Mouse (Mus musculus): ENCODE results near the gene Tyk2.

Tyk2 gene

GRCm38 (mm10) chr9:21161209-21161909, 30.3 kb upstream of the Tyk2 start:
- no peak for TF ChIP-seq GATA4 (IDR thresholded peaks at IDR 0.05; ENCODE audit: insufficient replicate concordance, low read length)

GRCm38 (mm10) chr9:21154787-21155186, 23.7 kb upstream of the Tyk2 start:
- TF ChIP-seq GATA4 (IDR thresholded peaks at IDR 0.05; ENCODE audit: insufficient replicate concordance, low read length) = no peak

DNA sequence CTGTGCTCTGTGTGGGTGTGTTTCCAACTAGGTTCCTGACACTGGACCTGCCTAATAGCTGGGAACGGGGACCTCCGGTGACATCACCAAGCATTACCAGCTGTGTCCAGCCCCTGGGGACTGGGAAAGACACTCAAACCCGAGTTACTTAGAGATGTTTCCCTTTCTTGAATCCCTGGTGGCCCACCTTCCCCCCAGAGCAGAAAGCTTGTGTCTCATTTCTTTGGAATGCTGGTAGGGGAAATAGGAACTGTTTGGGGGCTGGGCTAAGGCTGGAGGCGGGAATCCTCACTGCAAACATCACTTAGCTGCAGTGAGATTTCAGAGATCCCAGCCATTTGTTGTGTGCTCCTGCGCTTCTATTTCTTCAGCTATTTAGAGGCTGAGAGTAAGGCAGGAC, 22.8 kb upstream of the Tyk2 start:
- TF ChIP-seq GATA4 (IDR thresholded peaks at IDR 0.05; ENCODE audit: insufficient replicate concordance, low read length) = no peak

- TF ChIP-seq GATA4 (IDR thresholded peaks at IDR 0.05; ENCODE audit: insufficient replicate concordance, low read length) = no peak
These were observed 22.3 kb upstream of the Tyk2 start for GRCm38 (mm10) chr9:21153331-21153730.

- no peak for TF ChIP-seq GATA4 (IDR thresholded peaks at IDR 0.05; ENCODE audit: insufficient replicate concordance, low read length)
These were observed 21.7 kb upstream of the Tyk2 start for GRCm38 (mm10) chr9:21152715-21153114.

DNA sequence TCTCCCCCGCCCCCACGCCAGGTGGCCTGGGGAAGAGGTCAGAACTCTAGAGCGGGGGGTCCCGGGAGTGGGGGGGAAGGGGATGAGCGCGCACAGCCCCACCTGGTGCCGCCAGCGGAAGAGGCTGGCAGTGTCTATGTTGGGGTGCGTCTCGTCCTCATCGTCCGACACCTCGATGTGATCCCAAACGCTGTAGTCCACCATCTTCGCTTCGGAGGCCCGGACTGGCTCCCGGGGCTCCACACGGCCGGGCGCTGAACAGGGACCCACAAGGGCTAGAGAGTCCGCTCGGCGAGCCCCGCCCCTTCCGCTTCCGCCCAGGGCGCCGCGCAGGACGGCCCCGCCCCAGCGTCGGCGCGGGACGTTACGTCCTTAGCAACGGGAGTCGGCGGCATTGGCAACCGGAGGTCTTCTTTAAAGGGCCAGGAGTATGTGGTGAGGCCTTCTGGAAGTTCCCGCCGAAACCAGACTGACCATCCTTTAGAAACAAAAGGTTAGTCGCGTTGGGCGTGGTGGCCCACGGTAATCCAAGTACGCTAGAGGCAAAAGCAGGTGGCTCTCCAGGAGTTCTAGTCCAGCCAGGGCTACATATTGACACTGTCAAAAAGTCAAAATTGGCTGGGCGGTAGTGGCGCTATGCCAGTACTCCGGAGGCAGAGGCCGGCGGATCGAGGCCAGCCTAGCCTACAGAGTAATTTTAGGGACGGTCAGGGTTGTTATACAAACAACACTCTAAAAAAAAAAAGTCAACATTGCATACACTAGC, 18.8 kb upstream of the Tyk2 start, which contains the start of gene Cdc37:
Gene Cdc37, minus strand, starts transcription at position 329 of the 766 bp plus-strand sequence.
- peak; percentile 9; the same call in 1 of the 2 replicates for TF ChIP-seq GATA4 (IDR thresholded peaks at IDR 0.05; ENCODE audit: insufficient replicate concordance, low read length)

DNA sequence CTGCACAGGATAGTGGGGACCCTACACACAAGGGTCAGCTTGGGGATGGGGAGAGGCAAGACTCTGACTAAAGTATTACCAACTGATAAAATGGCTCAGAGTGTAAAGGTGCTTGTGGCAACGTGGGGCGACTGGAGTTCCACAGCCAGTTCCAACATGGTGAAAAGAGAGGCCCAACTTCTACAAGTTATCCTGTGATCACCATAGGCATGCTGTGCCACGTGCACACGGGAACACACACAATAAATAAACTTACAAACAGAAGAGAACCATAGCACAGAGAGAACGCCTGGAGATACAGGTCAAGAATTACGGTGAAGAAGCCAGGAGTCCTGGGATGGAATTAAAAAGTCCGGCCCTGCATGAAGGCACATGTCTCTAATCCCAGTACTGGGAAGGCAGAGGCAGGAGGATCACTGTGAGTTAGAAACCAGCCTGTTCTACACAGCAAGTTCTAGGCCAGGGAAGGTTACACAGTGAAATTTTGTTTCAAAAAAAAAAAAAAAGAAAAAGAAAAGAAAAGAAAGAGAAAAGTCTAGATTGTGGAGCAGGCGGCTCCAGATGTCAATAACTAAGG, 18.1 kb upstream of the Tyk2 start:
- no peak for TF ChIP-seq GATA4 (IDR thresholded peaks at IDR 0.05; ENCODE audit: insufficient replicate concordance, low read length)

GRCm38 (mm10) chr9:21148427-21148826, 17.4 kb upstream of the Tyk2 start:
- no peak for TF ChIP-seq GATA4 (IDR thresholded peaks at IDR 0.05; ENCODE audit: insufficient replicate concordance, low read length)

DNA sequence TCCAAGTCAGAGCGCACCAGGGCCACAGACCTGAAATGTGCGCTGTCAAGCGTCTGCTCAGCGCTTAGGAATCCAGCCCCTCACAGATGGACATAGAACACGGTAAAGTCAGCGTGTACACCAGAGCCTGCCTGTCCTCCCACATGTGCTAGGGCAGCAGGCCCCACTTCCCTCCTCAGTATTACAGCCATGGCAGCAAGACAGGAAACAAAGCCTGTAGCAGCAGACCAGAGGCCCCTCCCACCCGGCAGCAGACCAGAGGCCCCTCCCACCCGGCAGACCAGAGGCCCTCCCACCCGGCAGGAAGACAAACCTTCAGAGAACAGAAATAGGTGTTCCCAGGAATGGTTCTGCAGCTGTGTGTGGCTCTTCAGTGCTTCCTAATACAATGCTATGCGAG, 15.7 kb upstream of the Tyk2 start:
- TF ChIP-seq GATA4 (IDR thresholded peaks at IDR 0.05; ENCODE audit: insufficient replicate concordance, low read length) = no peak

DNA sequence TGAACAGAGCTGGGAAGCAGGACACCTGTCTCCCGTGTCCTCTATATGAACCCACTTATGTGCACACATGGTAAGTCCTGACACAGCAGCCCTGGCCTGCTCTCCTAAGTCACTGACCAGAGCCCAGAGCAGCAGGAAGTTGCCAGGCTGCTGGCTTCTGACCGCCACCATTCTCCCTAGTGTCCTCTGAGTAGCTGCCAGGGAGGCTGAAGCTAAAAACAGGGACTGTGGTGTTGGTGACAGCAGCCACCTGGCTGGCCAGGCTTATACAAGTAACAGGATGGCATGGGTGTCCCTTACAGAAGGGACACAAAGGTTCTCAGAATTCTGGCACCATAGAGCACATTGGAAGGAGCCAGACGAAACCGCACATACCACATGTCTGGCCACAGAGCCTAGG, 14.4 kb upstream of the Tyk2 start:
- TF ChIP-seq GATA4 (IDR thresholded peaks at IDR 0.05; ENCODE audit: insufficient replicate concordance, low read length) = no peak

DNA sequence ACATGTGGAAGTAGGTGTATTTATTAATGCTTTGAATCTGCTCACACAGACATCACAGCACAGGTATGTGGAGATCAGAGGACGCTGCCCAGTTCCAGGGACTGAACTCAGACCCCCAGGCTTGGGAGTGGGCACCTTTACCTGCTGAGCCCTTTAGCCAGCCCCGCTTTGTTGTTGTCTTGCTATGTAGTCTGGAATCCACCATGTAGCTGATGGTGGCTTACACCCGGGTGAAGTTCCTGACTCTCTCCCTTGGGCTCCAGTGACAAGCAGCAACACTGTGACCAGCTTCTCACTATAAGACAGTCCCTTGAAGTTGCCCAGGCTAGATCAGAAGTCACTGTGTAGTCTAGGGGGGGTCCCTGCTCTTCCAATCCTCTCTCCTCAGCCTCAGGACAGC, 13.3 kb upstream of the Tyk2 start:
- no peak for TF ChIP-seq GATA4 (IDR thresholded peaks at IDR 0.05; ENCODE audit: insufficient replicate concordance, low read length)

DNA sequence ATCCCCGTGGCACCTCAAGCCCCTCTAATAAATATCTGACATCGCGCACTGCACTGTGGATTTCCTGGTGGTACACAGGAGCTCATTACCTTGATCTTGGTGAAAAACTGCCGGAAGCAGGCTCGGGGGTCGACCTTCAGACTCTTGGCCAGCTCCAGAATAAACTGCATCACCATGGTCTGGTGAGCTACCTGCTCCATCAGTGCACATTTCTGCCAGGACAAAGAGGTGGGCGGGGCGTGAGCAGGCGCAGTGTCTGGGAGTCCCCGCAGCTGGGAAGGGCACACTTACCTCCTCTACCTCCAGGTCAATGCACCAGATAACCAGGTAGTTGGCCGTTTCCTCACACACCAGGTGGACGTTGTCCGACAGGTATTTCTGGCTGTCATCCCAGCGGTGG, 10.9 kb upstream of the Tyk2 start:
- no peak for TF ChIP-seq GATA4 (IDR thresholded peaks at IDR 0.05; ENCODE audit: insufficient replicate concordance, low read length)

DNA sequence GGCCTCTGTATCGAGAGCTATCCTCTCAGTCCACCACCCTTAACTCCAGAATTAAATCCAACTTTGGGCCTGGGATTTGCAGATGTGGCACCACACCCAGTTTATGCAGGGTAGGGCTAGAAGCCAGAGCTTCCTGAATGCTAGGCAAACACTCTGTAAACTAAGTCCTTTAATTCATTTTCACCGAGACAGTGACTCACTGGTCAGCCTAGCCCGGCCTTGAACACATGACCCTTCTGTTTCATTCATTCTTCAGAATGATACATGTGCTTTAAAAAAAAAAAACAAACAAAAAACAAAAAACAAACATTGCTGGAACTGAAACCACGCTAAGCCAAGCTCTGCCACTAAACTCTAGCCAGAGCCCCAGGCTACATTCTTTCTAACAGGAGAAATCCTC, 7.3 kb upstream of the Tyk2 start:
- TF ChIP-seq GATA4 (IDR thresholded peaks at IDR 0.05; ENCODE audit: insufficient replicate concordance, low read length) = no peak

GRCm38 (mm10) chr9:21137229-21137628, 6.2 kb upstream of the Tyk2 start:
- no peak for TF ChIP-seq GATA4 (IDR thresholded peaks at IDR 0.05; ENCODE audit: insufficient replicate concordance, low read length)

DNA sequence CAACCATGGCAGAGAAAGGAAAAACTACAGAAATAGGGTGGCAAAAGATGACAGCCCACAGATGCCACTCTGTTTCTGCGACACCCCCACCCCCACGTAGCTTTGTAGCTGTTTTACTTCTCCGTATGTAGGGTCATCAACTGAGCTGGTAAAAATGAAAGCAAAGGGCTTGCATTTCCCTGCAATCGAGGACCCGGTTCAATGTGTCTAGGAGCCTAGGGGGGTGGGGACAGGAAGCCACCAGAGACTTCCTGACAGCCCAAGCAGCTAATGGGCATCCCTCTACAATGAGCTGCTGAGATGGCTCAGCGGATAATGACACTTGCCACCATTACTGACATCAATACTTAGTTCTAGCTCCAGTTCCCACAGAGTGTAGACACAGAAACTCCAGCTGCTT, 5.4 kb upstream of the Tyk2 start:
- TF ChIP-seq GATA4 (IDR thresholded peaks at IDR 0.05; ENCODE audit: insufficient replicate concordance, low read length) = no peak

GRCm38 (mm10) chr9:21135941-21136381, 4.9 kb upstream of the Tyk2 start:
- no peak for TF ChIP-seq GATA4 (IDR thresholded peaks at IDR 0.05; ENCODE audit: insufficient replicate concordance, low read length)

Measured in liver, adult (tissue).